Mouse (Mus musculus) kidney, adult 9 months (tissue): ENCODE data around the gene Tmem216.
A peak's percentile ranks its signal among the peaks of the same experiment; 100 is the strongest.

Source experiments
- DNase-seq: peaks from one replicate; pipeline ENCODE4 v3.0.0; 2022

Gene Tmem216

DNA sequence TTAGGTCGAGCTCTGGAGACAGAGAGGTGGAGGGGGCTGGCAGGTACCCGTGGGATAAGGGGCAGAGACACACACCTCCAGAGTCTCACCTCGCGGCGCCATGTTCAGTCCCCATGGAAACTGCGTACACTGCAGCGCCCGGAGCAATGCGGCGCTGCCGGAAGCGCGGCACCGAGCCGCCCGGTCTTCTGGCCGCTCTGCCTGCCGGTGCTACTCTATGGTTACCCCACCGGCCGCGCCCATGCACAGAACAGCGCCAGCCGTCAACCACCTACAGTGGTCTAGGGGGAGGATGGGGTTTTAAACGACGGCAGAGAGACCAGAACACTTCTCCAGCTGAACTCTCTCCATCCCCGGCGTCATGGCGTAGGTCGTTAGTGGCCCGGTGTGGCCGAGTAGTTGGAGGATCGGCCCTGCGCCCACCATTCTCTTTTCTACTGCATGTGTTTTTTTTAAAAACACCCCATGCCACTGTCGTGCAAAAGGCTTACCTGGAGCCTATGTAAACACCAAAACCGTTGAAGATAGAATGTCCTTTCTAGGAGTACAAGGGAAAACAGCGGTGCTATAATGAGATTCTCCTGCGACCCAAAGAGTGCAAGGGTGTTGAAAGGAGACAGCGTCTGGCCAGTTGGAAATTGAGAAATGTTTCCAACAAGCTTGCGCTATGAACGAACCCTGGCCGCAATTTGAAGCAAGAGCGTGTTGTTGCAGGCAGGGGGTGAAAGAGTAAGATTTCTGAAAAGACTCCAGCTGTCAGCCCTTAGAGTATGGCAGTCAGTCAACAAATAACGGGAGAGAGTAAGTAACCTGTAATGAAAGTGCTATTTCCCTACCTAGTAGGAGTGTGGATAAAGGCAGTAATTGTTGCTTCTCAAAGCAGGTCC is at the start of gene Tmem216:
Gene Tmem216, minus strand, starts transcription at position 615 of the 887 bp plus-strand sequence.
- peak; percentile 83 for DNase-seq

GRCm38 (mm10) chr19:10605293-10605900 is 49.4 kb upstream of the Tmem216 start, which contains the start of the genes Ddb1 and Tkfc:
Gene Ddb1 (plus strand): TSS chr19:10605327.
Gene Tkfc (minus strand): TSS chr19:10605654.
- DNase-seq = peak; percentile 99

DNA sequence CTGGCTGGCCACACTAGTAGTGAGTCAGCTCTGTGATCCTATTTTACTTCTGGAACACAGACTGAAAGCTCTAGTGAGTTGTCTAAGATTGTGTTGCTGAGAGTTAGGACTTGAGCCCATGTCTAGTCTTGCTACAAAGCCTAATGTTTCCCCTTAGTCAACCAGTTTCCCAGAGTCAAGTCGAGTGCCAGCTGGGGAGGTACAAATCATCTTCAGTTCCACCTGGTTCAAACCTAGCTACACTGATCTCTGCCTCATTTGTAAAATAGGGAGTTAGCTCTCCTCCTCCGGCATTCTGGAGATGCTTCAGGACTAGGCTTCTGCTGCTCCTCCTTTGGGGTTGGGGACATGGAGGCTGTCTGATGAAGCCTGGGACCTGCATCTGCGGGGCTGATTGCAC is 48.5 kb upstream of the Tmem216 start:
- no peak for DNase-seq

- DNase-seq = peak; percentile 90
Measured at GRCm38 (mm10) chr19:10603660-10604523, 47.9 kb upstream of the Tmem216 start.

- DNase-seq = peak; percentile 94
Measured at GRCm38 (mm10) chr19:10602787-10603186, 46.7 kb upstream of the Tmem216 start.

DNA sequence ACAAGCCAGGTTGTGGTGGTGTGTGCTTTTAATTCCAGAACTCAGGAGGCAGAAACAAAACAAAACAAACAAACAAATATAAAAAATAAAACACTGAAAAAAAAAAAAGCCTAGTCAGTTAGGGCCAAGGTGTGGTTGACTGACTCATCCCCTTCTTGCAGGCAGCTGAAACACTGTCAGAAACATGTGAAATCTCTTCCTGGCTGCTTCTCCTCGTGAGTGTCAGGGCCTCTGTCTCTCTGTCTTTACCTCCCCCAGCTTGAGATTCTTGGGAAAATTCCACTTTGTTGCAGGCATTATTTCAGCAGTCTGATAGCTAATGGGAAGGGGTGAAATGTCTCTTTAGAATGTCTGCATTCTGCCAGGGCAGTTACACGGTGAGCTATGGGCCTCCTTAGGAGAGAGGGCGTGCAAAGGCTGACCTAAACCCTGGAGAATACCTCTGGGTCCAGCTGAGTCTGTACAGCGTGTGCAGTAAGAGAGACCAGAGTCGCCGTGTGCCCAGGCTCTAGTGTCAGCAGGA is 46.3 kb upstream of the Tmem216 start:
- no peak for DNase-seq

- DNase-seq = no peak
Measured at GRCm38 (mm10) chr19:10599648-10600047, 43.6 kb upstream of the Tmem216 start.

DNA sequence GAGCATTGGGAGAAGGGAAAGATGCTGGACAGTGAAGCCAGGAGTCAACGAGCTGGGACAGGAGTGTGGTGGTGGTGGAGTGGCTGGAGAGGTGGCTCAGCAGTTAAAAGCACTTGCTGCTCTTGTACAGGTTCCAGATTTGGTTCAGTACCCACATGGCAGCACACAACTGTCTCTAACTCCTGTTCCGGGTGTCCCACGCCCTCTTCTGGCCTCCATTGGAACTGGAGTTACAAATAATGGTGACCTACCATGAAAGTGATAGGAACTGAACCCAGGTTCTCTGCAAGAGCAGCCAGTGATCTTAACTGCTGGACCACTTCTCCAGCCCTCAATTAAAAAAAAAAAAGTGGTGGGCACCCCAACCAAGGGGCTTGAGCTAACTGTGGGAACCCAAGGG is 42.1 kb upstream of the Tmem216 start:
- DNase-seq = peak; percentile 42

DNA sequence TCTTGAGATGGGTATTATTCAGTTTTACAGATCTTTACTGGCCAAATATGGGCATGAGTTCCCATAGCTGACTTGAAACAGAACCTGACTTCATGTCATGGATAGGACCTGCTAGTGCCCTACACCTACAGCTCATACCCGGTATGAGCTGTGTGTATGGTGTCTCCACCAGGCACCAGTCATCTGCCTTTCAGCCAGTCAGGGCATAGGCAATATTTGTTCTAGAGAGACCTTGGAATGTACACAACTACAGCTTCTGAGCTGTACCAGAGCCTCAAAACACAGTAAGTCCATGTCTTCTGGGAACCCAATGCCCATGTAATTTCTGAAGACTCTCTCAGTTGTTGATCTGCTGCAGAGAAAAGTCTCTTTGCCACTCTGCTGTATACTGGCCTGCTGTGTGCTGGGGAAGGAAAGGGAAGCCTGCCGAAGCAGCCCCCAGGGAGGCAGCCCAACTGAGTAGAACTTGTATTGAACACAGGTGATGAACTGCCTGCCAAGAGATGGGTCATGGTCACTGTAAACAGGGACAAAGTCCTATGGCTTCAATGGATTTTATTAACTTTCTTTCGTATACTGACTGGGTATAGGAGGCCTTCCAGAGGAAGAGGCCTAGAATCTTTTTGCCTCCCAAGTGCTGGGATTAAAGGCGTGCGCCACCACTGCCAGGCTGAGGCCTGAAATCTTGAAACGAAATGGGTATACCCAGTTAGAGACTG is 35.8 kb upstream of the Tmem216 start:
- no peak for DNase-seq

- DNase-seq = no peak
Measured at GRCm38 (mm10) chr19:10590301-10590700, 34.3 kb upstream of the Tmem216 start.

DNA sequence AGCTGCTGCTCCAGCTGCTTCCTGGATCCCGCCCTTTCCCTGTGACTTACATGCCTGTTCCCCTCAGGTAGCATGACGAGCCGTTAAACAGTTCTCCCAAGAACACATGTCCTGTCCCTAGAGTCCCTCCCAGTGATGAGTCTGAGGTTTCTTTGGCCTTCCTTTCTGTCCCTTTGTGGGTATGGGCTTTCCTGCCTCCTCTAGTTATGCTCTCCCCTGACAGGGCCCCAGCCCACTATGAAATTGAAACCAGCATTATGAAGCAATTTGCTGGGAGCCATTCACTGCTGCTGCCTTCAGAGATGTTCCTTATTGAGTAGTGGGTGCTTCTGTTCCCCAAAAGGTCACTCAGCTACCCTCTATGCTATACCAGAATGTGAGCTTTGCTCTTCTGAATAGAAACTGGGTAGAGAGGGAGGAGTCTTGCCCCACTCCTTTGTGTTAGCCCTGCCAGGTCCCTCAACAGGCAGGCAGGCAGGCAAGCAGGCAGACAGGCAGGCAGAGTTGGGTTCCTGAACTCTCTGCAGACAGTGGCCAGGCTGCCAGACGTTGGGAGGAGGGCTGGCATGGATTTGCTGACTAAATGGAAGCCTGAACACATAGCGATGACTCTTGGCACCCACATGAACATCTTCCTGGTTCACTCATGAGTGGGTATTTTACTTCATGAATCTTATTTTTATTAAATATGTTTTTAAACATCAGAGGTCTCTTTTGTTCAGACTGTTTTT is 33.3 kb upstream of the Tmem216 start:
- no peak for DNase-seq

- DNase-seq = no peak
Measured at GRCm38 (mm10) chr19:10587231-10587630, 31.2 kb upstream of the Tmem216 start.

DNA sequence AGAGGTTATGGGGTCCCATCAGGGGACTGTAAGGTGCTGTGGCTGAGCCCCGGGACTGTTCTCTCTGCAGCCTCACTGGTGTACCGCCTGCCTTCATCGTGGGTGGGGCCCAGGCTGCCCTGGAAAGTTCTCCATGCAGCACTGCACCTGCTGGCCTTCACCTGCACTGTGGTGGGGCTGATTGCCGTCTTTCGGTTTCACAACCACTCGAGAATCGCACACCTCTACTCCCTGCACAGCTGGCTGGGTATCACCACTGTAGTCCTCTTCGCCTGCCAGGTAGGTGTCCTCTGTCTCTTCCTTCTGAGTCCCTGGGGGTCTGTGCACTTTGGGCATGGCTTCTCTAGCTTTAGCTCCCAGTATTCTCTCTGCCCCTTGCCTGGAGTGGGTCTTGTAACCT is 29.1 kb upstream of the Tmem216 start:
- no peak for DNase-seq

DNA sequence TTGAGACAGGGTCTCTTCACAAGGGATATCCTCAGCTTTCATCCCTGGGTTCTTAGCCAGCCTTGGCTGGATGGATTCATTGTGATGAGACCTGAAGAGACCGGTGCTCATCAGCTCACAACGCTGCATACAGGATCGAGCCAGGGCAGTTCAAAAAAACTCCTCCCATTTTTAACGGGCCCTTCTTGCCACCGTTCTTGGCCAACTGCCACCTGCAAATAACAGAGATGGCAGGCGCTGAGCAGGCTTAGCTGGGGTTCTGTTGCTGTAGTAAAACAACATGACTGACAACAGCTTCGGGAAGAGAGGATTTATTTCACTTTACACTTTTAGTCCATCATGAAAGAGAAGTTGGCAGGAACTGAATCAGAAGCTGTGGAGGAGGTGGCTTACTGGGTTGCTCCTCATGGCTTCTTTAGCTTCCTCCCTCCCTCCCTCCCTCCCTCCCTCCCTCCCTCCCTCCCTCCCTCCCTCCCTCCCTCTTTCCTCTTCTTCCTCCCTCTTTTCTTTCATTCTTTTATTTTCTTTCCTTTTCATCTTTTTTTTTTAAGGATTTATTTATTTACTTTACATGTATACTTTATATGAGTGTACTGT is 27.6 kb upstream of the Tmem216 start:
- DNase-seq = no peak

DNA sequence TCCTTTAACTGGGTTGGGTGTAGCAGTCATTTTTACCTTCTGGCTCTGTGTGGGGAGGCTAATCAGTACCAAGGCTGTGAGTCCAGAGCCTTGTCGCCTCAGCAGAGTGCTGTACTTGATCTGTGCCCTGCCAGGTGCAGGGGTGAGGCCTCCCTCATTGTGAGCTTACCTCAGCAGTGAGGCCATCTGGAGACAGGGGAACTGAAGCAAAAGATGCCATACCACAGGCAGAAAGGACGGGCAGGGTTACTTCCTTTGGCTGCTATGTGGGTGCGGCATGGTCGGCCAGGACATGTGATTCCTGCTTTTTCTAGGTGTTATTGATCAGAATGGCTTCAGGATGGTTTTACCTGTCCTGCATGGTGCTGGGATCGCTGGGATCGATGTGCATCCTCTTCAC is 25.9 kb upstream of the Tmem216 start:
- DNase-seq = no peak

- no peak for DNase-seq
Measured at GRCm38 (mm10) chr19:10580761-10581160, 24.7 kb upstream of the Tmem216 start.

DNA sequence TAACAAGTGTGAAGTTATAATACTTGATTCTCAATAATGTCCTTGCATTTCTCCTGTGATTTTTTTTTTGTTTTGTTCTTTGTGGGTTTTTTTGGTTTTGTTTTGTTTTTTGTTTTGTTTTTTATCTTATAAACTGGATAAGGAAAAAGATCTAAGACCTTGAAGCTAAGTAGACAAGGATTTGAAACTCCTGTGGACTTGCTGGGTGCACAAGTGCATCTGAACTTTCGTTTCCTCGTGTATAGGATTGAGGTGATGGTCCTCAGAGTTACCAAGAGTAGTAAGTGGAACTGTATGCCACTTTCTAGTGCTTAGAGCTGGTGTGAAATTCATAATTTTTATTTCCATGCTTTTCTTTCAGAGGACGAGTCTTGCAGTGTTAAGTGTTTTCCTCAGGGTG is 24.1 kb upstream of the Tmem216 start:
- DNase-seq = no peak

GRCm38 (mm10) chr19:10576690-10577561 is 20.9 kb upstream of the Tmem216 start, which contains the start of the genes Cyb561a3 and Tmem138:
Gene Cyb561a3 (plus strand): TSS chr19:10577172.
Gene Tmem138 (minus strand): TSS chr19:10577362.
- peak; percentile 96 for DNase-seq

DNA sequence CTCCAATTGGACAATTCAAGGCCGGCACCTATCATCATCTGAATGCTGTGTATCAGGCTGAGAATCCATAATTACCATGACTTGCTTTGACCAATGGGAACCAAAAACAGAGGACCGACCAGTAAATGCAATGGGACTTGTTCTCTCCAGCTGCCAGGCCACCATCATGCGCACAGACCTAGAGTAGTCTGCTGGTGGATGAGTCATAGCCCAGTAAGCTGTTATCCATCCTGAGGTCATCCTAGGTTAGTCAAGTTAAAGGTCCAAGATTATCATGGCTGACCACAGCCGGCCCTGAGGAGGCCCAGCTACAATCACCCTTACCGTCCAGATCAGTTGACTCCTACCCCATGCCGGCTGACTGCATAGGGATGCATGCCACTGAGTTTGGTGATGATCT is 13.6 kb upstream of the Tmem216 start:
- no peak for DNase-seq

- DNase-seq = no peak
Measured at GRCm38 (mm10) chr19:10565217-10565616, 9.2 kb upstream of the Tmem216 start.
